Mouse (Mus musculus): ENCODE measurements at regions not wholly inside any gene's neighbourhood (a gene's known extent, or its start where the extent isn't known, plus 50 kb on each side); places are given as distances from the start of the nearest gene placed in this dataset.
"Not testable (repeated sequence)": the region's sequence is repeated elsewhere in the genome, so short reads cannot be mapped to it uniquely, and the experiment has no call there.

DNA sequence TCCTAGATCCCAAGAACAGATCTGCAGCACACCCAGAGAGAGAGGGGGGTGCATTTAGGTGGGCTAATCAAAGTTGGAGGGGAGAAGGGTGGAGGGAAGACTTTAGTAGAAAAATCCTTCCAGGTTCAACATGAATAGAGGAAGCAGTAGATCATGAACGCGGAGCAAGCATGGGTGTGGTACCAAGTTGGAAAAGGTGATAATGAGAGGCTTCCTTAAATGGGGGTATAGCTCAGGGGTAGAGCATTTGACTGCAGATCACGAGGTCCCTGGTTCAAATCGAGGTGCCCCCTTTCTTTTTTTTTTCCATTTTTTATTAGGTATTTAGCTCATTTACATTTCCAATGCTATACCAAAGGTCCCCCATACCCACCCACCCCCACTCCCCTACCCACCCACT is 54.0 kb upstream of the Krba1 start:
- not testable (repeated sequence) for DNase-seq

DNA sequence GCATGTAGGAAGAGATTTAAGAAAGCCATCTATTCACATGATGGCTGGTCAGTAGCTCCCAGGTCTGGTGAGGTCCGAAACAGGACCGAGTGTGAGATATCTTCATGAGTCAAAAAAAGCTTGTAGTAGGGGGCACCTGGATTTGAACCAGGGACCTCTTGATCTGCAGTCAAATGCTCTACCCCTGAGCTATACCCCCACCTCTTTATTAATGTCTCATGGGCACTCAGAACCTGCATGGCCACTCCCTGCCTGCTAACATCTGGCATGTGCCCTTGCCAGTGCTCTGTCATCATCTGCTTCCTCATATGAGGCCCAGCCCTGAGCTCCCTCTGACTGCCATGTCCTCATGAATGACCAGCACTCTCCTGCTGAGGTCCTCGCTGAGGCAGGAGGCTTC is 58.4 kb upstream of the Krba1 start:
- DNase-seq, result not testable (repeated sequence)

DNA sequence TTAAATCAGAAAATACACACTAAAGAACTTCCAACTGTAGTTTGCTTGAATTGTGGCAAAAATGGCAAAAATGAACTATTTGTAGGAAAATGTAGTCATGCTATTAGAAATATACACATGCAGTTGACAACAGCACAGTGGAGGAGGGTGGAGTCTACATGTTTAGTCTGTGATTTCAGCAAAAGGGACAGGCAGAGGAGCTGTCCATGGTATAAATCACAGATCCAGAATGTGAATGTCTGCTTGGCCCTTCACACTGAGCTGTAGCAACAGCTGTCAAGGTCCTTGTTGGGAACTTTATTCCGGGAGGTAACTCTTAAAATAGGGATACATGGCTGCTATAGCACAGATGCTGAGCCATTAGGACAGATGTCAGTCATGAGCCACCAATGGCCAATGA is 107.4 kb upstream of the Krba1 start:
- DNase-seq, result peak; percentile 6

DNA sequence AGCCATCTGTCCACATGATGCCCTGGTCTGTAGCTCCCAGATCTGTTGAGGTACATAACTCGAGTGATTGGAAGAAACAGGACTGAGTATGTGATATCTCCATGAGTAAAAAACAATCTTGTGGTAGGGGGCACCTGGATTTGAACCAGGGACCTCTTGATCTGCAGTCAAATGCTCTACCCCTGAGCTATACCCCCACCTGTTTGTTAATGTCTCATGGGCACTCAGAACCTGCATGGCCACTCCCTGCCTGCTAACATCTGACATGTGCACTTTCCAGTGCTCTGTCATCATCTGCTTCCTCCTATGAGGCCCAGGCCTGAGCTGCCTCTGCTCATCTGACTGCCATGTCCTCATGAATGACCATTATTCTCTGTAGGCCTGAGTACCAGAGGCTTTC is 115.7 kb upstream of the Krba1 start:
- DNase-seq, result not testable (repeated sequence)

DNA sequence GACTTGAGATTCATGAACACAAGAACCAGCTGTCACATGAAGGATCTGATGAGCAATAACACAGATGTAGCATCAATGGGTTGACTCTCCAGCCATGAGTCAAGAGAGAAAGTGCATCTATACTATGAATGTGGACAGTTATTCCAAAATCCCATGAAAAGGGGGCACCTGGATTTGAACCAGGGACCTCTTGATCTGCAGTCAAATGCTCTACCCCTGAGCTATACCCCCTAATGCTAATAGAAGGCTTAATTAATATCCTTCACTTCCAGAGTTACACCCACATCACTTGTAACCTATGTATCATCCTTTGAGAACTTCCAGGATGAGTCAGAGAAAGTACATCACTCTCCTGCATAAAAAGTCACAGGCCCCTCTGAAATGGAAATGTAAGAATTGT is 133.8 kb upstream of the Krba1 start:
- not testable (repeated sequence) for DNase-seq

DNA sequence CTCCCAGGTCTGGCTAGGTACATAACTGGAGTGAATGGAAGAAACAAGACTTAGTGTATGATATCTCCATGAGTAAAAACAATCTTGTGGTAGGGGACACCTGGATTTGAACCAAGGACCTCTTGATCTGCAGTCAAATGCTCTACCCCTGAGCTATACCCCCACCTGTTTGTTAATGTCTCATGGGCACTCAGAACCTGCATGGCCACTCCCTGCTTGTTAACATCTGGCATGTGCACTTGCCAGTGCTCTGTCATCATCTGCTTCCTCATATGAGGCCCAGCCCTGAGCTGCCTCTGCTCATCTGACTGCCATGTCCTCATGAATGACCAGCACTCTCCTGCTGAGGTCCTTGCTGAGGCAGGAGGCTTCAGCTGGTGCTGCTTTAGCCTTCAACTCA is 142.4 kb upstream of the Krba1 start:
- not testable (repeated sequence) for DNase-seq

DNA sequence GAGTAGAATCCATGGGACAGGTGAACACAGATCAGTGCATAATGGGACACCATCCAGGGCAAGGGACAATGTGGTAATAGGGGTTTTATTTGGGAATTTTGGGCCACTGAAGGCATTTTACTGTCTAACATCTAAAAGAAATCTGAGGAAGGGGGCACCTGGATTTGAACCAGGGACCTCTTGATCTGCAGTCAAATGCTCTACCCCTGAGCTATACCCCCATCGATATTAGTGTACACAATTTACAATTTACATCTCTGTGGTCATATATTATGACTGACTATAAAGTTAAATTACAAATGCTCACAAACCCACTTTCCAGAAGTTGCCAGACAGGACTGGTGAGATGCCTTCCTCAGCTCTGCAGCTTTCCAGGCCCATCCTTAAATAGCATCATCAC is 143.4 kb upstream of the Krba1 start:
- DNase-seq, result no peak

DNA sequence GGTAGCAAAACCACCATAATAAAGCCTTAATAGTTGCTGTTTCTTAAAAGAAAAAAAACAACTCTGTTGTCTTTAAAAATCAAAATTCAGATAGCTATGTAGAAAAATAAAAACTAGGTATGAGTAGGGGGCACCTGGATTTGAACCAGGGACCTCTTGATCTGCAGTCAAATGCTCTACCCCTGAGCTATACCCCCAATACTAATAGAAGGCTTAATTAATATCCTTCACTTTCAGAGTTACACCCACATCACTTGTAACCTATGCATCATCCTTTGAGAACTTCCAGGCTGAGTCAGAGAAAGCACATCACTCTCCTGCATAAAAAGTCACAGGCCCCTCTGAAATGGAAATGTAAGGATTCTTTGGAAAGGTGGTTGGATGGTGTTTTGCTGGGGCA is 151.2 kb upstream of the Krba1 start:
- DNase-seq, result not testable (repeated sequence)

DNA sequence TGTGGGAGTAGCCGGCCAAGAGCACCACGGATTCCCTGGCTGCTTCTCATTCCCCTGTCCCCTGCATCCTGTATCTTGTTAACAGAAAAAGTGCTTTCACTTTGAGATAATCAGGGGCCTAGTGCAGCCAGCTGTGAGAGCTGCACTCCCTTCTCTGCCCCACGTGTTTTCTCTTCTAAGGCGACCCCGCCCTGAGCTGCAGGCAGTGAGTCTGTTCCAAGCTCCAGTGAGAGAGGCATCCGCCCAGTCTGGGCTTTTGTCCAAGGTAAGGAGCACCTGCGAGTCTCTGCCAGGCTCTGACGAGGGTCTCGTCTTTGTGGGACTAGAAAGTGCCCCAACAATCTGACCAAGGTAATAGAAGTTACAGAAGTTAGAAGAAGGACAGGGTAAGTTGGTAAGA is 141.0 kb upstream of the Zfp746 start:
- peak; percentile 33 for DNase-seq

DNA sequence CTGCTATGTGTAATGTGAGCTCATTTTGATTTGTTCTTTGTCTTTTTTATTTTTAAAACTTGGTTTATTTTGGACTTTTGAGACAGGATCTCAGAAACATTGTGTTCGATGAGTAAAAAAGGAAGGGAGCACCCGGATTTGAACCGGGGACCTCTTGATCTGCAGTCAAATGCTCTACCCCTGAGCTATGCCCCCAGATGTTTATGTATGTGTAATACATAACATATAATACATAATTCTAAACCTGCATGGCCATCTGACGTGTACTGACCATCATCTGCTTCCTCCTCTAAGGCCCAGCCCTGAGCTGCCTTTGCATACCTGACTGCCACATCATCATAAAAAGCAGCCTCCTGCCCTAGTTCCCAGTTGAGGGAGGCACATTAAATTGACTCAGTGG is 137.8 kb upstream of the Zfp746 start:
- DNase-seq, result no peak

DNA sequence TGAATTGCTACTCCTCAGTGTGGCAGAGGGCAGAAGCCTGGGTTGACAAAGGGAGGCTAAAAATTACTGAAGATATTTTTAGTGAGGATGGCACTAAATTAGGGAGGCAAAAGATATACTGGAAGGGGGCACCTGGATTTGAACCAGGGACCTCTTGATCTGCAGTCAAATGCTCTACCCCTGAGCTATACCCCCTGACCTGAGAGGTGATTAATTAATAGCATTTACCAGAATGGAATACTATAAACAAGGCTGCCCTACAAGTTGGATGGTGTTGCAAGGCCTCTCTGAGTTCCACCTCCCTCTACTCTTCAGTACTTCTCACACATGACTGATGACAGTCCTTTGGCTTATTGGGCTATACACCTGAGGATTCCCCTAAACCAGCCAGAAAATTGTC is 136.6 kb upstream of the Zfp746 start:
- no peak for DNase-seq

DNA sequence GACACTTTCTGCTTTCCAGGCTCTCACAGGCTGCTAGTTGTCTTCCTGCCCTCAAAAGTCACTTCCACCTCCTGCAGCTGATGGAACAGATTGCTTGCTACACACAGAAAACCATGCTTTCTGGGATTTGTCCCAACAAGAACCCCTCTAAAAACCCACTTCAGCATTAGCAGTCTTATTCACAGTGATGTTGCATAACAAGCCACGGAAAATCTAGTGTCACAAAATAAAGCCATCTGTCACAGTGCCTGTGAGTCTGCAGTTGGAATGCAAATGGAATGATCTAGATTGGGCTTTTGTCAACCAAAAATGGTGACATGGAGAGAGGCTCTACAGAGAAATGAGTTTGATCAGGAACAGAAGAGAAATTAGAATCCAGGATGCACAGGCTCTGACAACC is 135.4 kb upstream of the Zfp746 start:
- peak; percentile 18 for DNase-seq

DNA sequence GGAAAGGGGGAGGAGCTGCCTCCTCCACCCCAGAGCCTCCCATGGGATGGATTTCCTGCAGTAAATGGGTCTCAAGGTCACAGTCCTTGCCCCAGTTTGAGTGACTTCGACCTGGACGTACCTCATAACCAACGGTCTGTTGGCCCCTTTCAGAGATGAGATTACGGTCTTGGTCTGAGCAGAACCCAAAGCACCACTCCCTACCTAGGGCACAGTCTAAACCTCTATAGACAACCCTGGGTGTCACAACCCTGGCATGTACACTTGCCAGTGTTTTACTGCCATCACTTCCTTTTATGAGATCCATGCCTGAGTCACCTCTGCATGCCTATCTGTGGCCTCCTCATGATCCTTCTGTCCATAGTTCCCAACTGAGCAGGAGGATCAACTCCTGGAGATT is 128.8 kb upstream of the Zfp746 start:
- no peak for DNase-seq

DNA sequence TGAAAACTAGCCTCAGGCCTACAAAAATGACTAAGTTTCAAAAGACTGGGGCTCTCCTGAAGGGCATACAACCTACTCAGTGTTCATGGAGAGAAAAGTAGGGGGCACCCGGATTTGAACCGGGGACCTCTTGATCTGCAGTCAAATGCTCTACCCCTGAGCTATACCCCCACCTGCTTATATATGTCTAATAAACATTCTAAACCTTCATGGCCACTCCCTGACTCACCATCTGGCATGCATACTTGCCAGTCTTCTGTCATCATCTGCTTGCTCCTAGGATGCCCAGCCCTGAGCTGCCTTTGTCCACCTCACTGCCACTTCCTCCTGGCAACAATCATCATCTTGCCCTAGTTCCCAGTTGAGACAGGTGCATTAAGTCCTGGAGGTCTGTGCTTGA is 123.3 kb upstream of the Zfp746 start:
- no peak for DNase-seq

DNA sequence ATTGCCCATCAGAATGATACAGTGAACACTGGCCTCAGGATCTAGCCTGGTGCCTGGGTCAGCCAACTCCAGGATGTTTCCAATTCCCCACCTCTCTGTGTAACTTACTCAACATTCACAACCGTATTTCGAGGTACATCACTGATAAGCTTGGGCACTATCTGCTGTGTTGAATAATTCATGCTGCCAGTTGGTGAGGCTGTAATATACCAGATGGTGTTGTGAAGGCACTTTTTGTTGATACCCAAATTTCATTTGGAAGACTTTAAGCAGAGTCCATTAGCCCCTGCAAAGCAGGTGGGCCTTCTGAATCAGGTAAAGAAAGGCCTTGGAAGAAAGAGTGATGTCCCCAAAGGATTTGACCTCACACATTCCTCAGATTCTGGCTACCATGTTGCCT is 122.7 kb upstream of the Zfp746 start:
- DNase-seq, result no peak

DNA sequence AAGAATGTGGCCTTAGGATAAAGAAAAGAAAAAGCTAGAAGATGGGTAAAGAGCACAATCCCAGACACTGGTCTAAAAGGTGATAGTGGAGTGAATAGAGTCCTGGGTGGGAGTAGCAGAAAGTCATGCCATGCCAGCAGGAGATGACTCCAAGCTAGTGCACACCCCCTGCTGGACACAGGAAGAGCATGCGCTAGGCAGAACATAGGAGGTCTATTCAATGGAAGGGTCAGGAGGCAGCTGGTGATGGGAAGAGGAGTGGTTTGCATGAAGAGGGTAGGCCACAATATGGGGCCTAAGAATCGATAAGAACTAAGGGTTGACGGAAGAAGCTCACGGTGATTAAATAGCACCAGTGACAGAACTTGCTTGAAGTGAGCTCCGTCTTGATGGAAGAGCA is 119.3 kb upstream of the Zfp746 start:
- DNase-seq, result peak; percentile 4

DNA sequence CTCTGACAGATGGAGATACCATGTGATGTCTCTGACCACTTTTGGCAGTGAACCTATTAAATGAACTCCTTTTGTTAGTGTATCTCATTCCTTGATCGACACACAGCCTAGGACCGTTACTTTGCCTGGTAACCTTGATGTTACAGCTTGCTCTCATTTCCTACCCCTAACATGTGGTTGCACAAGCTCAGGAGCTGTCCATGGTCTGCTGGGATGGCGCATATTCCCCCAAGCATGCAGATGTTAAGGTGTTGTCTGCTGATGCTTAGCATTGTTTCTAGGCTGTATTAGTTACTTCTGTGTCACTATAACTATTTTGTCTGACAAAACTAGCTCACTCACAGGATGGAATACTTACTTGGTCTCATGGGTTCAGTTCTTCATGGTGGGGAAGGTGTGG is 113.6 kb upstream of the Zfp746 start:
- DNase-seq, result peak; percentile 25

DNA sequence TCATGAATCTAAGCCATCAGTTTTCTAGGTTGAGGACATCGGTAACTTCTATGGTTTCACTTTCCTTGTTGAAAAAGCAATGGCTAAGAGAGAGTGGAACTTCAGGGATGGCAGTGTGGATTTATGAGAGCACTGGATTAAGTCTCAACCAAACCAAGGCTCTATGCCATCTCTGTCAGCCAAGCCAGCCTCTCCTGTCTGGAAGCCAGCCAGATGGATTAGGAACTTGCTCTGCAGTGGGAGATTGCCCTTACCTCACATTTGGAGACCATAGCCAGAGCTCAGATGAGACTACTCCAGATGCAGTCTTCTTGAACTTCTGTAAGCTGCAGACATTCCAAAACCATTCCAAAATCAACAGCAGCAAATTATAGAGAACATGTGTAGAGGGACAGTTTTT is 112.4 kb upstream of the Zfp746 start:
- DNase-seq, result no peak

DNA sequence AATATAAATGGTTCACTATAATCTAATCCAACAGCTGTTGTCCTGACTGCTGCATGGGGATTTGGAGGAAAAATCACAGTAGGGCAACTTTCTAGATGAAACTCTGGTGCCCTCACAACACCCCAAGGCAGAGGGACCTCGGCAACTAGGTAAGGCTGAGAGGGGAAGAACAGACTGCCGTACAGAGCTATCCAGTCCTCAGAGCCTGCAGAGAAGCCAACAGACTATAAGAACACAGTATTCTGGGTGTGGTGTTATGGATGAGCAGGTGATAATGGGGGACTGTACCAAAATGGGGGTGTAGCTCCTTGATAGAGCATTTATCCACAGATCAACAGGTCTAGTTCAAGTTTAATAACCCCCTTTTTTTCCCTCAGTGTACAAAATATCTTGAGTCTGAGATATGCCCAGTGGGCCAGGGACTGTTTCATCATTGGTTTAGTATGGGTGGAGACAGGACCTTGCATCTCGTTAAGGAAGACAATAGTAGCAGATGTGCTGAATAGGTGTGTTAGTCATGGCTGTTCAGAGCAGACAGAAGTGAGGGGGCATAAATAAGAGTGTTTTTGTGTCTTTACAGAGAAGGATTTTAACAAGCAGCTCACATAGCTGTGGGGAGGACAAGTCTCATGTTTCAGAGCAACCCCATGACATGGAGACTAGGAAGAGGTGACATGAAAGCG is 111.4 kb upstream of the Zfp746 start:
- DNase-seq, result no peak

DNA sequence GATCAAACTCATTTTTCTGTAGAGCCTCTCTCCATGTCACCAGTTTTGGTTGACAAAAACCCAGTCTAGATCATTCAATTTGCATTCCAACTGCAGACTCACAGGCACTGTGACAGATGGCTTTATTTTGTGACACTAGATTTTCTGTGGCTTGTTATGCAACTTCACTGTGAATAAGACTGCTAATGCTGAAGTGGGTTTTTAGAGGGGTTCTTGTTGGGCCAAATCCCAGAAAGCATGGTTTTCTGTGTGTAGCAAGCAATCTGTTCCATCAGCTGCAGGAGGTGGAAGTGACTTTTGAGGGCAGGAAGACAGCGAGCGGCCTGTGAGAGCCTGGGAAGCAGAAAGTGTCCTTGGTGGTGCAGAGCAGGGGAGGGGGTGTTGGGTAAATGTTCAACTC is 102.0 kb upstream of the Zfp746 start:
- DNase-seq, result peak; percentile 11

DNA sequence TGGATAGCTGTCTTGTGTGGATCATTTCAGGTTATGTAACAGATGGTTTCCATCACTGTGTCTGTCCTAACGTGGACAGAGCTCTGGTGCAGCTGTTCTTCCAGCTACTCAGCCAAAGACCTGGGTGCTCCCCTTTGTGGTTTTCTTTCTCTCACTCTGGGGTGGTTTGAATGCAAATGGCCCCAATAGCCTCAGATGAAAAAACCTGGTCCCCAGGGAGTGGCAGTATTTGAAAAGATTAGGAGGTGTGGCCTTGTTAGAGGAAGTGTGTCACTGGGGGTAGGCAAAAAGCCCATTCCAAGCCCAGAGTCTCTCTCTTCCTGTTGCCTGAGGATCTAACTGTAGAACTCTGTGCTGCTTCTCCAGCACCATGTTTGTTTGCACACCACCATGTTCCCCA is 98.9 kb upstream of the Zfp746 start:
- no peak for DNase-seq

DNA sequence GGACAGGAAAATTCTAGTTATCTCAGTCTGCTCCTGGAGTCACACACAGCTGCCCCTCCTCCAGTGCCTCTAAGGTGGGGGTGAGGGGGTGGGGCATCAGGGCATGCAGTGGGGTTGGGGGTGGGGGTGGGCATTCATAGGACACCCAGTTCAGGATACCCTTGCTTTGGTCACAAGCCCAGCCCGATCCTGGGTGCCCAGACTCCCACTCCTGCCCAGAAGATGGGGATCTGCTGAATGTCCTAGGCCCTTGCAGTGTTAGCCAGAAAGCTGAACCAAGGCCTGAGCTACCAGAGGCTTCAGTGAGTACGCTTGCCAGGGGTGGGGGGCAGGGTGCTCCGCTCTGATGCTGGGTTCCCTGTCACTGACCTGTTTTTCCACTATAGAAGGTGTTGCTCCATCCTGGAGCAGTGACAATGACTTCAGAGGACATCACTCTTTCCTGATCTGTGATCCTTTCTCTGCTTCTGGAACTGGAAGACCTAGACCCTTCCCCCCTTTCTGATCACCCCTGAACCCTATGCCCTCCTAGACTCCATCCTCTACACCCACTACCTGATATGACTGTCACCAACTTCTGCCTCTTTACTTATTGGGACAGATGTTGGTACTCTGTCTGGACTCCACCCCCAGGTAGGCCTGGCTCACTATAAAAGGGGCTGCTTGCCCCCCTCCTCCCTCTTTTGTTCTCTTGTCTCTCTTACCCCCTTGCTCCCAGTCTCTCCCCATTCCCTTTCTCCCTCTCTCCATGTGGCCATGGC is 92.1 kb upstream of the Zfp746 start:
- DNase-seq, result no peak

DNA sequence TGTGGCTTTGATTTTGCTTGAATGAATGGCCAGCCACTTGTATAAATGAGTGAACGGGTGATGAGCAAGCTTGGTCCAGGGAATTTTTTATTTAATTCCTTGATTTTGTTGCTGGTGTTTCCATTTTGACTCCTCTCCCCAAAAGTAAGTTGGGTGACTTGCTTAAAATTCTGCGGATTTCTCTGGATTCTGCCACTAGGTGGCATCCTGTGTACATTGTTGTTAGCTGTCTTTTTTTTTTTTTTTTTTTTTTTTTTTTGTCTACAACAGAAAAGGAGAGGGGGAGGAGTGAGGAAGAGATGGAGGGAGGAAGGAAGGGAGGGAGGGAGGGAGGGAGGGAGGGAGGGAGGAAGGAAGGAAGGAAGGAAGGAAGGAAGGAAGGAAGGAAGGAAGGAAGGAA is 91.5 kb upstream of the Zfp746 start:
- DNase-seq, result peak; percentile 81

DNA sequence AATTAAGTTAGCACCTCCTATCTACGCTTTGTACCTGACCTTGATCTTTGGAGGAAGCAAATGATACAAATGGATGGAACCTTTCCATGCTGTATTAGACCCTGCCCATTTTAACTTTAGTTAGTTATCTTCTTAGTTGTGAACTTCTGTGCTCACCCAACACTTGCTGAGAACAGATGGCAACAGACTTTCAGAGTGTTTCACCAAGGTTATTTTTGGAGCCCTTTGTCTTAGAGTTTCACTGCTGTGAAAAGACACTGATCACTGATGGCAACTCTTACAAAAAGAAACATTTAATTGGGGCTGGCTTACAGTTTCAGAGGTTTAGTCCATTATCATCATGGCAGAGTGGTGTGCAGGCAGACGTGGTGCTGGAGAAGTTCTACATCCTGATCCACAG is 88.8 kb upstream of the Zfp746 start:
- no peak for DNase-seq

DNA sequence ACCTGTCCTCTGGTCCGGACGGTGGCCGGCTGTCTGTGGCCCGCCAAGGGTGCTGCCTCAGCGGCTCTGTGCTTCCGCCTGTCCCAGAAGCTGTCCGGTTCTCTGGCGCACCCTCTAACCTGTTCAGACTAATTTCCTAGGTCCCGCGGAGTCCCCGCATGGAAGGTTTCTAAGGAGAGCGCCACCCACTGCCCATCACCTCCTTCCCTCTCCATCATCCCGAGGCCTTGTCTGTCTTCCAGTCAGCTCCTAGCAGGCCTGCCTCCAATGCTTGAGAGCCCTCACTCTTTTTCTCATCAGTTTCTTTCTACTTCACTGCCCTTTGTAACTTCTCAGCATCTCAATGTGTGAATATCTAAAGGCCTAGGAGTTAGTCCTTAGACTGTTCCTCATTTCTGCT is 86.4 kb upstream of the Zfp746 start:
- not testable (repeated sequence) for DNase-seq

Measured in lung, postnatal 10 days (tissue).